Mouse (Mus musculus) adrenal gland, adult 18-20 months (tissue): ENCODE measurements around the gene Vmn2r63. TPM values are rescaled to one million over a fixed set of nuclear protein-coding genes. Genes with fewer than 3 reads are reported as not detected.
"Not testable (repeated sequence)": the region's sequence is repeated elsewhere in the genome, so short reads cannot be mapped to it uniquely, and the experiment has no call there.

Experiments used
- DNase-seq, 2 experiments: peaks; one replicate each; pipeline ENCODE4 v3.0.0; 2021 to 2022; ENCODE audit warnings: low spot score in 2 of 2
- long read RNA-seq, 2 experiments: library from polyadenylated mRNA; stranded (forward); transcript quantifications; one replicate each; pipeline ENCODE4 v2.0.0; 2021
- microRNA-seq, 2 experiments: library from miRNA; unstranded; fragments of <30 nt; microRNA quantifications; one replicate each; pipeline ENCODE4 v1.2.0; 2021; ENCODE audit warnings: borderline number of aligned reads in 2 of 2
- total RNA-seq, 2 experiments: library from RNA; stranded (reverse); gene quantifications; 1 replicate in 1 of 2; 2 replicates in 1 of 2; pipeline ENCODE4 v1.2.3; 2021

Vmn2r63 gene
- not detected for total RNA-seq
- long read RNA-seq, experiment 1 = 0 reads
- long read RNA-seq, experiment 2 = 0 reads

DNA sequence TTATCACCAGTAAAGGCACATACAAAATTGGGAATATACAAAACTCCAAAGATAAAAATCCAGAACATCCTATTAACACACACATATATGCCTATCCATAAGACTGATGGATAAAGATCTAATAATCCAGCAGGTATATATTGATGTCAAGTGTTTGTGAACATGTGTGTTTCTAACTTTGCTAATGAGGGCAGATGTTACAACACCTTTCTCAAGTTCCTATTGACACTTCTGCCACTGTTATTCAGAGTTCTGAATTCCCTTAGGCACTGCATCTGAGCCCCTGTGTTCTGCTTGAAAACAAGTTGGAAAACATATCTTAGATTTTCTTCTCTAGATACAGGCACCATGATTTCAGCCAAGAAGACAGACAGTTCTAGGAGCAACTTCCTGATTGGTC is at the start of gene Vmn2r63:
Gene Vmn2r63, minus strand, starts transcription at position 101 of the 400 bp plus-strand sequence.
- not testable (repeated sequence) for DNase-seq

DNA sequence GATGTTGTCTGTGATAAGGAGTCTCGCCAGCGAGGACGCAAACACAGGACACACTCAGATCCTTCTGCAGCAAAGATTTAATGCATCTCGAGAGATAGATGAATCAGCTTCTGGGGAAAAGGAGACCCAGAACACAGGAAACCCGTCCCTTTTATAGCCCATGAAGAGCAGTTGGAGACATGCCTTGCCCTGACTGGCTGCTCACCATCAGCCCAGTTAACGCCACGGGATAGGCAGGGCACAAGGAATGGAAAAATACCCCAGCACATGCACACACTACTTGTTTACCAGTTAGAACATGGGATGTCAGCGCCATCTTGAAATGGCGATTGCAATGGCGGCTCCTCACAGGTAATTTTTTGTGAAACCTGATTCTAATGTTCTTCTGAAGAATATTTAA is 47.1 kb upstream of the Vmn2r63 start:
- no peak for DNase-seq

DNA sequence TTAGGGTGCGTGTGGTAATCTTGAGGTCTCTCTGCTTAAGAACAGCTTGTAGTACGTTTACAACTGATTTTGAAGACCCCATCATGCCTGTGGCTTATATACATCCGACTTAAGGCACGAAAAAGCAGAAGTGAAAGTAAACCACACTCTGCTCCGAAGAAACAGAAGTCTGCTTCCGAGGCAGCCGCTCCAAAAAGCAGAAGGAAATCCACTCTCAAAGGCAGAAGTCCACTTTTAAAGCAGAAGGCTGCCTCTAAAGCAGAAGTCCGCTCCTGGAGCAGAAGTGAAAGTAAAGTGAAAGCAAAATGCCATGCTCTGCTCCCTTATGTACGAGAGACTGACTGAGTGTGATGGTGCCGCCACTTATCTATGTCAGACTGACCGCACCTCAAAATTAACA is 46.5 kb upstream of the Vmn2r63 start:
- no peak for DNase-seq

DNA sequence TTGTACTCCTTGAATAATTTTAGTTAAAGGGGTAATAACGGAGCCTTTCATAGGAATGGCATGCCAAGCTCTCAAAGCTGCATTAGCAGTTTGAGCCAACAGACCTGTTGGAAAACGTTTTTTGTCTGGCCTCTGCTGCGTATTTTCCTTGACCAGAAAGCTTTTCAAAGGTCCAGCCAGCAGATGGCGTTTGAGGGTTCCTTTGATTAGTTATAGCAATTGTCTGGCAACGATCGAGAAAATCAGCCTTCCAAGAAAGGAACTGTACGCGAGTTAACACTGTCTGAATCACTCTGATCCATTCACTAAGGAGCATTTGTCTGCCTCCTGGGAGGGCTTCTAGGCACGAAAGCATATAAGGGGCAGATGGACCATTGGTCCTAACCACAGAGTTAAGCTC is 31.6 kb upstream of the Vmn2r63 start:
- no peak for DNase-seq

DNA sequence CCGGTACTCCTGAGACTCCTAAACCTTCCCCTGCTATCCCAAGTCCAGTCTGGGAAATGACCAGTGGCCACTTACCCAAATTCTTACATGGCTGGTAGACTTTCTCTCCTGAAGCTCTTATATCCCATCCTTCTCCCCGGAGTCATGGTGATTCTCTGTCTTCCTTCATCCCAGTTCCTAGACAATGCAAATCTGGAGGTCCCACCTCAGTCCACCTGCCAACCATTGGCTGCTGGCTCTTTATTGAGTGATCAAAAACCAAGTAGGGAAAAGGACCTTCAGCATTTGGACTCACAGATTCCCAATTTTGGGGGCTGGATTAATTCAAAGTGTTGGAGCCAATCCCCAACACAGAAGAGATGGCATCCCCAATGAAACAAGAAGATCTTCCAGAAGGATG is 35.6 kb downstream of the Vmn2r63 start:
- not testable (repeated sequence) for DNase-seq

DNA sequence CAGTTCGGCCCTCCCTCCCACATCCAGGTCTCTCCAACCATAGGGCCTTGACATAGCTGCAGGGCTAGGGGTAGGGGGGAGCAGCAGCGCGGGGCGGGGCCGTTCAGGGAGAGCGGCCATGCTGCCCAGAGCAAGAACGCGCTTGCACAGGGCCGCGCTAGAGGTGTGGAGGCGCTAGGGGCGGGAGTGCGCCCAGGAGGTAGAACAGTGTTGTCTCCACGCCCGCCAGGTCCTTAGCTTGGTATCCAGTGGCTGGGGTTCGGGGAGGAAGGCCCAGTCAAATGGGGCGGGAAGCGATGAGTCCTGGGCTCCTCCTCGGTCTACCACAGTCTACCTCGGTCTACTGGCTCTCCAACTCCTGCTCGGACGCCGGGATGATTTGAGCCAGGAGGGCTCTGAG is 55.5 kb downstream of the Vmn2r63 start:
- DNase-seq = no peak

DNA sequence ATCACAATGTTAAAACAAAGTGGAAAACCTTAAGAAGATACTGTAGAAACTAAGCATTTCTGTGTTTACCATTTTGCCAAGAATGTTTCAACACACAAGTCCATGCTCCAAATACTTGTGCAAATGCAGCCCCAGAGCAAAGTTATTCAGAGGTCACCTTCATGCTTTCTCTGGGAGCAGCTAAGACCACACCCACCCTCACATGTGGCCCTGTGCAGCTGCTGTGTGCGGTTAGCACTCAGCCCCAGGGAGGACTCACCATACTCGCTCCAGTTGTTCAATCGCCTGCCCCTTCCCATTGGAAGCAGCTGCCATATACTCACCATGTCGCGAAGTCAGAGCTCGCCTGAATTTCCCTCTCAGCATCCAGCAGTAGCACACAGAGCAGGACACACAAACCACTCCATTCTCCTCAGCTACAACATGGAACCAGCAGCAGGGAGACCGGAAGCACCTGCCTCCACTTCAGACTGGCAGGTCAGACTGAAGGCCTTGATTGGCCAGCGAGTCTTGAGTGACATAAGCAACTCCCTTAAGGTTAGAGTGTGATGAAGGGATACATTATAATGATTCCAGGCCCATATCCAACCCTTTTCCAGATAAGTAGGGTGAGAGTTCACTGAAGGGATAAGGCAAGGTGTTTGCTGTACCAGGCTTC is 66.7 kb downstream of the Vmn2r63 start, which contains the start of gene Gm2381:
Gene Gm2381, minus strand, starts transcription at position 434 of the 658 bp plus-strand sequence.
- not testable (repeated sequence) for DNase-seq

Small RNAs within 50 kb of the gene (microRNA-seq; reads per million reads assigned to microRNA genes)
- gene Gm23256 = 0 reads per million in 2 experiments

Other genes starting within 250 kb of the Vmn2r63 start
- 1 to 10 TPM; 3.5 to 4.7 TPM for gene Zfp975, start 241.1 kb downstream of the Vmn2r63 start, total RNA-seq
- gene Gm17067, start 206.8 kb downstream of the Vmn2r63 start, total RNA-seq = under 1 TPM; 0.13 to 0.42 TPM
- not detected for gene Vmn2r62, start 140.3 kb downstream of the Vmn2r63 start, total RNA-seq
- gene Gm2381, start 66.6 kb downstream of the Vmn2r63 start, total RNA-seq = under 1 TPM in 1 of 2 experiments, not detected in 1; 0.10 TPM
- not detected for gene Gm9268, start 84.9 kb upstream of the Vmn2r63 start, total RNA-seq
- gene Zfp936, start 180.4 kb upstream of the Vmn2r63 start, total RNA-seq = not detected